Mouse (Mus musculus) lung, embryonic 14.5 days (tissue): ENCODE results near the gene Unc79. TPM values are rescaled to one million over a fixed set of nuclear protein-coding genes. Genes with fewer than 3 reads are reported as not detected.

ENCODE experiments used
- ATAC-seq: fragments of 200-750 bp; cut with Nextera tagmentation; 2 replicates; pipeline ENCODE4 v1.8.0; 2017; ENCODE audit warnings: mild to moderate bottlenecking, moderate TSS enrichment, moderate library complexity; ENCODE audit not compliant: insufficient read depth
- DNase-seq: peaks from one replicate; pipeline ENCODE4 v3.0.0-alpha.2; 2015
- H3K27ac ChIP-seq: fragments of 300-500 bp; sonication (generic); 2 replicates; pipeline ENCODE4 v1.5.1; 2014; ENCODE audit warnings: low read depth, mild to moderate bottlenecking, moderate library complexity
- H3K27me3 ChIP-seq: fragments of 300-500 bp; sonication (generic); 2 replicates; pipeline ENCODE4 v1.6.1; 2014; ENCODE audit warnings: low read length, control low read depth; ENCODE audit not compliant: insufficient read depth
- H3K36me3 ChIP-seq: fragments of 300-500 bp; sonication (generic); 2 replicates; pipeline ENCODE4 v1.6.1; 2014; ENCODE audit warnings: control low read depth; ENCODE audit not compliant: insufficient read depth
- H3K4me1 ChIP-seq: fragments of 300-500 bp; sonication (generic); 2 replicates; pipeline ENCODE4 v1.6.1; 2014; ENCODE audit warnings: antibody characterized with exemption, control low read depth; ENCODE audit not compliant: insufficient read depth
- H3K4me2 ChIP-seq: fragments of 300-500 bp; sonication (generic); 2 replicates; pipeline ENCODE4 v1.6.1; 2014; ENCODE audit warnings: mild to moderate bottlenecking
- H3K4me3 ChIP-seq: fragments of 300-500 bp; sonication (generic); 2 replicates; pipeline ENCODE4 v1.5.1; 2014; ENCODE audit warnings: low read depth, low read length
- H3K9ac ChIP-seq: fragments of 300-500 bp; sonication (generic); 2 replicates; pipeline ENCODE4 v1.6.1; 2014
- H3K9me3 ChIP-seq: fragments of 300-500 bp; sonication (generic); 2 replicates; pipeline ENCODE4 v1.6.1; 2016; ENCODE audit warnings: low read depth, low read length, control low read depth
- CTCF ChIP-seq: IDR thresholded peaks from 2 replicates; pipeline ENCODE4 v1.5.1; 2016; ENCODE audit warnings: antibody characterized with exemption, low read depth
- WGBS: fragments of 180-500 bp; shearing (Covaris S2); extraction: QIAGEN DNeasy Blood & Tissue Kit; methylation state at CpG from one replicate; pipeline ENCODE4 v1.1.7; 2014; 5-methylcytosine and 5-hydroxymethylcytosine counted together
- microRNA-seq: library from miRNA; unstranded; fragments of <30 nt; microRNA quantifications from one replicate; pipeline ENCODE4, GENCODE M21; 2016; ENCODE audit warnings: borderline number of aligned reads
- polyA plus RNA-seq: library from polyadenylated mRNA; unstranded; fragments of >200 nt; fragmentation: Nextera tagmentation; extraction: Ambion mirVana; gene quantifications from 2 replicates; pipeline ENCODE4 v1.2.1, GENCODE M21; 2014

The Unc79 gene
- polyA plus RNA-seq, 1 experiment from 2014 or later: 0.09 TPM

DNA sequence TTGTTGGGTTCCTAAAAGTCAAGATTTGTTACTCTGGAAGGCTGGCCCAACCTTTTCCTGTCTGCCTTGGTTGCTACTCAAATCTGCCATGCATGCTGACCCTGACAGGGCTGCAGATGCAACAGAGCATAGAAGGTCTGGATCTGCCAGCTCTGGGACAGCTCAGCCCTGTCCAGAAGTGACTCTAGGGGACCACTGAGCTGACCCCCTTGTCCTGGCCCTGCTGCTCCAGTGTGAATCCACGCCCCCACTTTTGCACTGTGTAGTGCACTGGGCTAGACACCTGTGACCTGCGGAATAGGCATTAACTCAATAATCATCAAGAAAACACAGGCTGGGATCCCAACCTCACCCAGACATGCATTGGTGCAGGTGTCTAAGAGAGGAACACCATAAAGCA lies 266.1 kb downstream of the Unc79 start:
- Histone ChIP-seq H3K9ac (no peak overlapping the region), H3K36me3 (no peaks in the 10 kb centered on the region), H3K27me3 (no peaks in the 10 kb centered on the region), H3K4me1 (peaks cover 4% of the 10 kb centered on the region; the same call in 1 of the 2 replicates), H3K27ac (no peak overlapping the region), H3K4me2 (no peak overlapping the region), H3K9me3 (no peaks in the 10 kb centered on the region), H3K4me3 (no peak overlapping the region)
- WGBS: 87% methylated on average over 2 of the region's 2 CpGs
- no peak for TF ChIP-seq CTCF
- ATAC-seq (peak; percentile 50; the same call in 1 of the 2 replicates), DNase-seq (no peak)

GRCm38 (mm10) chr12:103215877-103216610 lies 267.4 kb downstream of the Unc79 start:
- Histone ChIP-seq H3K4me1 (peaks cover 4% of the 10 kb centered on the region; the same call in 1 of the 2 replicates), H3K9ac (no peak overlapping the region), H3K27me3 (no peaks in the 10 kb centered on the region), H3K9me3 (no peaks in the 10 kb centered on the region), H3K27ac (no peak overlapping the region), H3K4me2 (no peak overlapping the region), H3K4me3 (no peak overlapping the region), H3K36me3 (no peaks in the 10 kb centered on the region)
- no peak for TF ChIP-seq CTCF
- ATAC-seq (no peak), DNase-seq (no peak)
- 60% methylated on average over 6 of the region's 6 CpGs for WGBS

GRCm38 (mm10) chr12:103223671-103224070 lies 275.0 kb downstream of the Unc79 start:
- ATAC-seq (no peak), DNase-seq (no peak)
- no peak overlapping the region for H3K9ac ChIP-seq
- H3K9me3 ChIP-seq: no peaks in the 10 kb centered on the region
- no peaks in the 10 kb centered on the region; the same call in 1 of the 2 replicates for H3K27me3 ChIP-seq
- TF ChIP-seq CTCF: no peak
- H3K36me3 ChIP-seq: no peaks in the 10 kb centered on the region
- H3K4me1 ChIP-seq: no peaks in the 10 kb centered on the region
- no peak overlapping the region for H3K4me2 ChIP-seq
- no peak overlapping the region for H3K4me3 ChIP-seq
- H3K27ac ChIP-seq: no peak overlapping the region
- WGBS: 83% methylated on average over 9 of the region's 9 CpGs

DNA sequence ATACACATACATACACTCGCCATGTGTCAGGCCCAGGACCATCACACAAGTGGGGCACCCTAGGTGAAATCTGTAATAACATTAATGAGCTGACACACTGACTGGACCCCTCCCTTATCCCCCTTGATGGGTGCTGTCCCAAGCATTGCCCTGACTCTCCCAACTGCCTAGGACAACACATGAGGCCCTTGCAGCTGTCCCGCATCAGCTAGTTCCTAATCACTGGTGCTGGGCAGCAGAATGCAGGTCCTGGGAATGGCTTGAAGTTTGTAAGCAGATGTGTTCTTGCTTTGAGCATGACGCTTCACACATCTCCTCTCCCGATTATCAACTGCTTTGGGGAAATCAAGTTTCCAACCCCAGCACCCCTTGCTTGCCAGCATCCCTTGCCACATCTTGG lies 277.5 kb downstream of the Unc79 start:
- DNase-seq (no peak), ATAC-seq (no peak)
- no peaks in the 10 kb centered on the region for H3K36me3 ChIP-seq
- H3K27ac ChIP-seq: no peak overlapping the region
- H3K9ac ChIP-seq: no peak overlapping the region
- no peak for TF ChIP-seq CTCF
- H3K4me2 ChIP-seq: no peak overlapping the region
- WGBS: 55% methylated on average over 4 of the region's 4 CpGs
- no peak overlapping the region for H3K4me3 ChIP-seq
- H3K27me3 ChIP-seq: no peaks in the 10 kb centered on the region; the same call in 1 of the 2 replicates
- no peaks in the 10 kb centered on the region for H3K9me3 ChIP-seq
- H3K4me1 ChIP-seq: no peaks in the 10 kb centered on the region

GRCm38 (mm10) chr12:103229058-103229457 lies 280.4 kb downstream of the Unc79 start:
- DNase-seq (no peak), ATAC-seq (no peak)
- H3K27me3 ChIP-seq: no peaks in the 10 kb centered on the region; the same call in 1 of the 2 replicates
- no peak for TF ChIP-seq CTCF
- H3K36me3 ChIP-seq: no peaks in the 10 kb centered on the region
- H3K4me3 ChIP-seq: no peak overlapping the region
- no peaks in the 10 kb centered on the region for H3K9me3 ChIP-seq
- WGBS: 61% methylated on average over 4 of the region's 4 CpGs
- H3K4me1 ChIP-seq: no peaks in the 10 kb centered on the region
- H3K27ac ChIP-seq: no peak overlapping the region
- no peak overlapping the region for H3K9ac ChIP-seq
- no peak overlapping the region for H3K4me2 ChIP-seq

Small RNAs within 50 kb of the gene (microRNA-seq; reads per million reads assigned to microRNA genes)
- not detected for gene Gm44324

Other genes starting within 250 kb of the Unc79 start
- gene Itpk1, start 243.9 kb upstream of the Unc79 start, polyA plus RNA-seq: 7.2 and 8.4 TPM in 2 replicates
- gene Moap1, start 205.2 kb upstream of the Unc79 start, polyA plus RNA-seq: 20.8 and 24.3 TPM in 2 replicates
- 11.2 and 11.4 TPM in 2 replicates for gene Tmem251, start 205.1 kb upstream of the Unc79 start, polyA plus RNA-seq
- gene Gm28051, start 191.1 kb upstream of the Unc79 start, polyA plus RNA-seq: not detected in 2 replicates
- gene Gon7, start 191.1 kb upstream of the Unc79 start, polyA plus RNA-seq: 29.2 and 32.3 TPM in 2 replicates
- gene Ubr7, start 190.9 kb upstream of the Unc79 start, polyA plus RNA-seq: 53.2 and 54.3 TPM in 2 replicates
- gene Gm20604, start 190.2 kb upstream of the Unc79 start, polyA plus RNA-seq: 27.4 and 27.7 TPM in 2 replicates
- gene Btbd7, start 70.4 kb upstream of the Unc79 start, polyA plus RNA-seq: 22.9 and 23.4 TPM in 2 replicates
- not detected in 2 replicates for gene Cox8c, start 49.5 kb upstream of the Unc79 start, polyA plus RNA-seq